In genomic region chr6:17853587-17854274, GRCm38 (mm10) we compare ENCODE assay signal across 25 mouse cellular contexts.
A peak's percentile ranks its signal among the peaks of the same experiment; 100 is the strongest.
DNase-seq lines count a peak whose midpoint lies in the region; ATAC-seq and TF ChIP-seq lines count a peak whose summit lies in the region.
"Had no signal": no experiment of that assay in that cellular context is flagged by ENCODE, and none has a peak within 500 bp of the region (broad histone marks: within the 10 kb centered on the region; RNA-seq: fewer than 3 reads in every experiment).

No protein-coding gene starts in this region.

- TF ChIP-seq POLR2A in limb, embryonic 14.5 days (IDR thresholded peaks at IDR 0.05; ENCODE audit: borderline replicate concordance, extremely low read depth, insufficient read depth, insufficient read length) = no peak

- no peaks in the 10 kb centered on the region for H3K9me3 ChIP-seq in embryonic facial prominence, embryonic 11.5 days (replicated peaks; ENCODE audit: control insufficient read depth, low read length)
- H3K9me3 ChIP-seq in embryonic facial prominence, embryonic 10.5 days = no peaks in the 10 kb centered on the region
- H3K9me3 ChIP-seq in embryonic facial prominence, embryonic 14.5 days (ENCODE audit: control insufficient read depth, low read length) = no peaks in the 10 kb centered on the region
- H3K9me3 ChIP-seq in limb, embryonic 14.5 days (ENCODE audit: control insufficient read depth, low read length) = no peaks in the 10 kb centered on the region
- H3K9me3 ChIP-seq: embryonic facial prominence, embryonic 13.5 days; forebrain, embryonic 13.5 days; forebrain, embryonic 15.5 days; G1E had no signal

- DNase-seq in embryo, embryonic 10.5 days (ENCODE audit: low spot score) = peak; percentile 18
- DNase-seq in embryo, embryonic 9.5 days (ENCODE audit: extremely low spot score) = no peak
- peak; percentile 71 for DNase-seq in embryonic facial prominence, embryonic 11.5 days (ENCODE audit: low spot score)
- DNase-seq in embryonic facial prominence, embryonic 10.5 days (ENCODE audit: low spot score) = no peak
- DNase-seq in embryonic facial prominence, embryonic 14.5 days (ENCODE audit: low spot score) = peak; percentile 58
- peak; percentile 66 for DNase-seq in limb, embryonic 14.5 days (ENCODE audit: low spot score)
- no peak for DNase-seq in adipocyte (ENCODE audit: low spot score)
- DNase-seq: adrenal gland, adult 2 months; adrenal gland, postnatal 10 days; adrenal gland, postnatal 25 days; B cell, adult 2 months; cerebellum, adult 11 months; cerebellum, adult 18-20 months; cerebellum, adult 8-10 months; cerebellum, adult 9-11 months; cerebellum, postnatal 14 days; cerebellum, postnatal 36 days had no signal

- no peaks in the 10 kb centered on the region for H3K36me3 ChIP-seq in embryonic facial prominence, embryonic 11.5 days (replicated peaks; ENCODE audit: control insufficient read depth, insufficient read depth, low read depth, low read length)
- H3K36me3 ChIP-seq in embryonic facial prominence, embryonic 10.5 days (replicated peaks) = peaks cover 10% of the 10 kb centered on the region; the same call in 1 of the 2 replicates
- H3K36me3 ChIP-seq in embryonic facial prominence, embryonic 14.5 days (ENCODE audit: control insufficient read depth, insufficient read depth, low read length) = 0 out of 2 replicates have a peak, but pooled peaks cover 11% of the 10 kb centered on the region
- H3K36me3 ChIP-seq in limb, embryonic 14.5 days (ENCODE audit: control insufficient read depth, insufficient read depth, low read length) = peaks cover 4% of the 10 kb centered on the region; the same call in 1 of the 2 replicates

- ATAC-seq in embryonic facial prominence, embryonic 11.5 days (replicated peaks; ENCODE audit: insufficient number of reproducible peaks, low FRiP score, low TSS enrichment, low read depth) = no peak; the same call in 1 of the 2 replicates
- ATAC-seq in embryonic facial prominence, embryonic 14.5 days (ENCODE audit: low read depth) = 0 out of 2 replicates have a peak, but pooled peaks have one; percentile 44
- ATAC-seq in limb, embryonic 14.5 days (ENCODE audit: low FRiP score, low read depth) = peak; percentile 60; the same call in 1 of the 2 replicates
- ATAC-seq: activated CD4-positive, CD25-positive, alpha-beta regulatory T cell, adult 4 months; CD4-positive, CD25-positive, alpha-beta regulatory T cell, adult 4 months; forebrain, embryonic 13.5 days; forebrain, embryonic 15.5 days; Patski had no signal

- no peak overlapping the region for H3K4me3 ChIP-seq in embryonic facial prominence, embryonic 11.5 days (ENCODE audit: low read depth, low read length)
- H3K4me3 ChIP-seq in embryonic facial prominence, embryonic 10.5 days = no peak overlapping the region
- no peak overlapping the region for H3K4me3 ChIP-seq in embryonic facial prominence, embryonic 14.5 days (ENCODE audit: low read depth, low read length)
- H3K4me3 ChIP-seq in limb, embryonic 14.5 days (replicated peaks; ENCODE audit: low read length) = no peak overlapping the region
- H3K4me3 ChIP-seq: embryonic facial prominence, embryonic 13.5 days; forebrain, embryonic 13.5 days; forebrain, embryonic 15.5 days had no signal

- H3K9ac ChIP-seq in embryonic facial prominence, embryonic 11.5 days (replicated peaks; ENCODE audit: low read length) = no peak overlapping the region
- no peak overlapping the region for H3K9ac ChIP-seq in embryonic facial prominence, embryonic 14.5 days (ENCODE audit: low read depth, low read length)
- H3K9ac ChIP-seq in limb, embryonic 14.5 days (ENCODE audit: low read depth, low read length, severe bottlenecking) = no peak overlapping the region
- H3K9ac ChIP-seq: embryonic facial prominence, embryonic 13.5 days; forebrain, embryonic 13.5 days; forebrain, embryonic 15.5 days had no signal

- no peak overlapping the region for H3K4me2 ChIP-seq in embryonic facial prominence, embryonic 11.5 days (ENCODE audit: low read depth, low read length)
- H3K4me2 ChIP-seq in embryonic facial prominence, embryonic 14.5 days (ENCODE audit: low read depth, low read length) = no peak overlapping the region
- H3K4me2 ChIP-seq in limb, embryonic 14.5 days (replicated peaks; ENCODE audit: low read depth, low read length, severe bottlenecking) = no peak overlapping the region
- H3K4me2 ChIP-seq: embryonic facial prominence, embryonic 13.5 days; forebrain, embryonic 13.5 days; forebrain, embryonic 15.5 days had no signal

- no peaks in the 10 kb centered on the region for H3K4me1 ChIP-seq in embryonic facial prominence, embryonic 11.5 days (ENCODE audit: control insufficient read depth, insufficient read depth, low read length)
- no peaks in the 10 kb centered on the region; the same call in 1 of the 2 replicates for H3K4me1 ChIP-seq in embryonic facial prominence, embryonic 10.5 days
- no peaks in the 10 kb centered on the region for H3K4me1 ChIP-seq in embryonic facial prominence, embryonic 14.5 days (ENCODE audit: control insufficient read depth, insufficient read depth, low read length)
- peaks cover 11% of the 10 kb centered on the region for H3K4me1 ChIP-seq in limb, embryonic 14.5 days (ENCODE audit: control insufficient read depth, insufficient read depth, low read length)

- no peaks in the 10 kb centered on the region for H3K27me3 ChIP-seq in embryonic facial prominence, embryonic 11.5 days (ENCODE audit: control insufficient read depth, insufficient read depth, low read length)
- no peaks in the 10 kb centered on the region for H3K27me3 ChIP-seq in embryonic facial prominence, embryonic 10.5 days (replicated peaks; ENCODE audit: low read depth, poor library complexity, severe bottlenecking)
- no peaks in the 10 kb centered on the region for H3K27me3 ChIP-seq in embryonic facial prominence, embryonic 14.5 days (replicated peaks; ENCODE audit: control insufficient read depth, insufficient read depth, low read length)
- no peaks in the 10 kb centered on the region for H3K27me3 ChIP-seq in limb, embryonic 14.5 days (ENCODE audit: control insufficient read depth, insufficient read depth, low read length)
- H3K27me3 ChIP-seq: CH12.LX; embryonic facial prominence, embryonic 13.5 days; forebrain, embryonic 13.5 days; forebrain, embryonic 15.5 days; Patski had no signal

- 48% methylated on average over 5 of the region's 5 CpGs for WGBS in embryonic facial prominence, embryonic 11.5 days
- 67% methylated on average over 5 of the region's 5 CpGs for WGBS in embryonic facial prominence, embryonic 10.5 days
- whole genome bisulfite sequencing in embryonic facial prominence, embryonic 14.5 days = 42% methylated on average over 5 of the region's 5 CpGs
- 35% methylated on average over 5 of the region's 5 CpGs for WGBS in limb, embryonic 14.5 days

- H3K27ac ChIP-seq in embryonic facial prominence, embryonic 11.5 days (replicated peaks; ENCODE audit: low read depth, low read length) = no peak overlapping the region
- no peak overlapping the region for H3K27ac ChIP-seq in embryonic facial prominence, embryonic 10.5 days (replicated peaks)
- no peak overlapping the region; the same call in 1 of the 2 replicates for H3K27ac ChIP-seq in embryonic facial prominence, embryonic 14.5 days (replicated peaks; ENCODE audit: low read depth, low read length)
- H3K27ac ChIP-seq in limb, embryonic 14.5 days (replicated peaks; ENCODE audit: low read depth, low read length) = no peak overlapping the region
- H3K27ac ChIP-seq: embryonic facial prominence, embryonic 13.5 days; forebrain, embryonic 13.5 days; forebrain, embryonic 15.5 days had no signal

Comparison
In these comparisons a context has a peak if more than half of its experiments do, and no peak if none do; other contexts are left out.
1. DNase-seq: peak in embryo, embryonic 10.5 days (single experiment), embryonic facial prominence, embryonic 11.5 days (single experiment), embryonic facial prominence, embryonic 14.5 days (single experiment) and limb, embryonic 14.5 days (single experiment); none in embryo, embryonic 9.5 days (single experiment), embryonic facial prominence, embryonic 10.5 days (single experiment) and adipocyte (single experiment).